Mouse (Mus musculus) heart, postnatal 14 days (tissue): ENCODE results near the gene Gm20431. TPM values are rescaled to one million over a fixed set of nuclear protein-coding genes. Genes with fewer than 3 reads are reported as not detected.

Source experiments
- microRNA-seq, 2 experiments: library from miRNA; unstranded; fragments of <30 nt; microRNA quantifications; one replicate each; pipeline ENCODE4 v1.2.0; 2021 to 2022
- total RNA-seq, 2 experiments: library from RNA; stranded (reverse); gene quantifications; 2 replicates each; pipeline ENCODE4 v1.2.3; 2021

Gene Gm20431
- total RNA-seq, 2 experiments from 2014 or later, result 20.3 to 22.8 TPM

Small RNAs within 50 kb of the gene (microRNA-seq; reads per million reads assigned to microRNA genes)
- gene Gm22355, result 0 reads per million in 2 experiments

Other genes with a start within 250 kb of the Gm20431 start
- 10 to 100 TPM; 23.0 to 25.2 TPM for gene Slc9a8, start 239.8 kb downstream of the Gm20431 start, total RNA-seq
- gene Rnf114, start 168.9 kb downstream of the Gm20431 start, total RNA-seq, result 10 to 100 TPM; 50.7 to 52.1 TPM
- 10 to 100 TPM; 18.2 to 20.9 TPM for gene Spata2, start 168.6 kb downstream of the Gm20431 start, total RNA-seq
- 1 to 10 TPM; 3.0 to 3.1 TPM for gene Snai1, start 123.3 kb downstream of the Gm20431 start, total RNA-seq
- 100 to 1,000 TPM in 1 of 2 experiments, 10 to 100 TPM in 1; 93.8 to 102 TPM for gene Ube2v1, start 29.4 kb downstream of the Gm20431 start, total RNA-seq
- gene Cebpb, start 27.4 kb upstream of the Gm20431 start, total RNA-seq, result 100 to 1,000 TPM; 108 to 124 TPM
- gene Tmem189, start 28.3 kb upstream of the Gm20431 start, total RNA-seq, result 10 to 100 TPM; 35.0 to 35.2 TPM